Mouse (Mus musculus) gastrocnemius, postnatal 10 days (tissue): ENCODE measurements around the gene Sec11a. TPM values are rescaled to one million over a fixed set of nuclear protein-coding genes. Genes with fewer than 3 reads are reported as not detected.

Experiments used
- DNase-seq: peaks from one replicate; pipeline ENCODE4 v3.0.0; 2021; ENCODE audit warnings: mixed read lengths
- total RNA-seq, 2 experiments: library from RNA; stranded (reverse); gene quantifications; 2 replicates each; pipeline ENCODE4 v1.2.3; 2021

Gene Sec11a
- total RNA-seq, 2 experiments from 2014 or later = 50.6 to 55.3 TPM

- DNase-seq = peak; percentile 80
Measured at GRCm38 (mm10) chr7:80857181-80857580, 90.4 kb downstream of the Sec11a start.

GRCm38 (mm10) chr7:80855316-80855715, 92.3 kb downstream of the Sec11a start:
- DNase-seq = no peak

Other genes starting within 250 kb of the Sec11a start
- 10 to 100 TPM; 38.7 to 60.1 TPM for gene Iqgap1, start 121.8 kb downstream of the Sec11a start, total RNA-seq
- gene Zscan2, start 86.9 kb downstream of the Sec11a start, total RNA-seq = 1 to 10 TPM; 2.3 to 2.5 TPM
- gene Wdr73, start 46.5 kb downstream of the Sec11a start, total RNA-seq = 1 to 10 TPM; 5.4 to 6.8 TPM
- 1 to 10 TPM; 2.1 to 2.4 TPM for gene Nmb, start 42.7 kb downstream of the Sec11a start, total RNA-seq
- 10 to 100 TPM; 14.8 to 18.2 TPM for gene Zfp592, start 45.9 kb upstream of the Sec11a start, total RNA-seq
- gene Alpk3, start 109.8 kb upstream of the Sec11a start, total RNA-seq = 100 to 1,000 TPM; 104 to 110 TPM
- gene Slc28a1, start 167.0 kb upstream of the Sec11a start, total RNA-seq = under 1 TPM; 0.28 to 0.34 TPM